11 mouse cellular contexts compared by ENCODE assay signal in the genomic region with DNA sequence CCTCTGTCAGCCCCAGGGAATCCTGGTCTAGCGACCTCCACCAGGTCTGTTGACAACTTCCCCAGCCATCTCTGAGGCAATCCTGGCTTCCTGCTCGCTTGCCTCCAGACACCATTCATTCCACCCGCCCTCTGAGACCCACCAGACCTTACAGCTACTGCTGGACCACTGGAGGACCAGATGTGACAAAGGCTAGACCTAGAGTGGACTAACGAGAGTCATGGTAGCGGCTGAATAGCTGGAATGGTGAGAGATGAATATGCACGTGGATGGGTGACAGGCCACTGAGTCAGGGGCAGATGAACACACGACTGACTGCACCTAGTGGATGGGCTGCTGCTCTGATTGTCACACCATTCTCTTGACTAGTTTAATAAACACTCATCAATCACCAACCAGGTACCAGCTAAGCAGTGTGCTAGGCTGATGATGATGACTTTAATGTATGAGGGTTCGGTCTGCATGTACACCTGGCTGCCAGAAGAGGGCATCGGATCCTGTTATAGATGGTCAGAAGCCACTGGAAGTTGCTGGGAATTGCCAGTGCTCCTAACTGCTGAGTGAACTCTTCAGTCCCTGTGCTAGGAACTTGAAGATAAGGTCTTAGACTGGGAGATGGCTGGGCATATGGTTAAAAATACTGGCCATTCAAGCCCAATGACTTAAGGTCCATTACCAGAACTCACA. TPM values are rescaled to one million over a fixed set of nuclear protein-coding genes. Genes with fewer than 3 reads are reported as not detected.
DNase-seq lines count a peak whose midpoint lies in the region; ATAC-seq and TF ChIP-seq lines count a peak whose summit lies in the region.
"Had no signal": no experiment of that assay in that cellular context is flagged by ENCODE, and none has a peak within 500 bp of the region (broad histone marks: within the 10 kb centered on the region; RNA-seq: fewer than 3 reads in every experiment).

No protein-coding gene starts in this region.

- ATAC-seq in common myeloid progenitor, adult 5-6 weeks (replicated peaks; ENCODE audit: low read depth, poor library complexity, severe bottlenecking): peak; percentile 53; the same call in 1 of the 2 replicates

- H3K27ac ChIP-seq in layer of hippocampus, adult 2 months: no peak overlapping the region
- H3K27ac ChIP-seq: embryonic facial prominence, embryonic 15.5 days; limb, embryonic 15.5 days had no signal

- H3K4me3 ChIP-seq in layer of hippocampus, adult 2 months: no peak overlapping the region
- H3K4me3 ChIP-seq: embryonic facial prominence, embryonic 15.5 days; limb, embryonic 15.5 days had no signal

- TF ChIP-seq CTCF in layer of hippocampus, adult 2 months (conservative IDR thresholded peaks at IDR 0.05): peak; percentile 75

- peak; percentile 73 for DNase-seq in embryo, embryonic 10 days (ENCODE audit: low spot score)
- DNase-seq in embryo, embryonic 10.5 days (ENCODE audit: low spot score): no peak
- no peak for DNase-seq in layer of hippocampus, adult 2 months (ENCODE audit: low spot score in 2 of 2)
- DNase-seq in layer of hippocampus, adult 11-12 months (ENCODE audit: low spot score): no peak
- peak; percentile 58 for DNase-seq in 3T3-L1 (ENCODE audit: low read depth, low spot score)
- DNase-seq in yolk sac, embryonic 10.5 days (ENCODE audit: low spot score): no peak
- no peak for DNase-seq in urinary bladder, postnatal 36 days (ENCODE audit: low spot score in 2 of 2)
- DNase-seq: adrenal gland, adult 8-10 months had no signal

RNA-seq across cellular contexts. Expression of a gene that starts 29.3 kb away (rescaled TPM):
- total RNA-seq in layer of hippocampus, adult 2 months (2021): 100 to 1,000 TPM; 163 to 171 TPM
- 0.05 and 0.59 TPM in 2 replicates for total RNA-seq in common myeloid progenitor, adult 5-6 weeks (2017)

RNA-seq across cellular contexts. Expression of a gene that starts 39.3 kb away (rescaled TPM):
- 10 to 100 TPM; 11.2 to 13.2 TPM for total RNA-seq in layer of hippocampus, adult 2 months (2021)
- total RNA-seq in common myeloid progenitor, adult 5-6 weeks (2017): 5.5 and 18.3 TPM in 2 replicates

Comparison
In these comparisons a context has a peak if more than half of its experiments do, and no peak if none do; other contexts are left out.
1. DNase-seq: peak in embryo, embryonic 10 days (single experiment) and 3T3-L1 (single experiment); none in embryo, embryonic 10.5 days (single experiment), layer of hippocampus, adult 2 months (0 of 2), layer of hippocampus, adult 11-12 months (single experiment), yolk sac, embryonic 10.5 days (single experiment) and urinary bladder, postnatal 36 days (0 of 2).
2. RNA of a gene that starts 29.3 kb away (total RNA-seq): 163 to 171 TPM in layer of hippocampus, adult 2 months; 0.05 to 0.59 TPM in common myeloid progenitor, adult 5-6 weeks; every median in the first group is over 100 times any median in the second.